Mouse (Mus musculus) neural tube, embryonic 14.5 days (tissue): ENCODE measurements around the gene Efl1. TPM values are rescaled to one million over a fixed set of nuclear protein-coding genes. Genes with fewer than 3 reads are reported as not detected.
"Not testable (repeated sequence)": the region's sequence is repeated elsewhere in the genome, so short reads cannot be mapped to it uniquely, and the experiment has no call there.

Source experiments
- ATAC-seq: fragments of 200-750 bp; cut with Nextera tagmentation; 2 replicates; pipeline ENCODE4 v1.8.0; 2017; ENCODE audit warnings: low read depth, mild to moderate bottlenecking, moderate TSS enrichment, moderate library complexity
- H3K27ac ChIP-seq: fragments of 300-500 bp; sonication (generic); 2 replicates; pipeline ENCODE4 v1.5.1; 2014; ENCODE audit warnings: low read depth, mild to moderate bottlenecking, control low read depth, low read length, moderate library complexity, mixed read lengths
- H3K27me3 ChIP-seq: fragments of 300-500 bp; sonication (generic); 2 replicates; pipeline ENCODE4 v1.6.1; 2014; ENCODE audit warnings: low read length; ENCODE audit not compliant: control insufficient read depth, insufficient read depth
- H3K36me3 ChIP-seq: fragments of 300-500 bp; sonication (generic); 2 replicates; pipeline ENCODE4 v1.6.1; 2014; ENCODE audit warnings: low read length, mixed read lengths; ENCODE audit not compliant: control insufficient read depth, insufficient read depth
- H3K4me1 ChIP-seq: fragments of 300-500 bp; sonication (generic); 2 replicates; pipeline ENCODE4 v1.6.1; 2014; ENCODE audit warnings: low read length; ENCODE audit not compliant: control insufficient read depth, insufficient read depth
- H3K4me2 ChIP-seq: fragments of 300-500 bp; sonication (generic); 2 replicates; pipeline ENCODE4 v1.6.1; 2014; ENCODE audit warnings: mild to moderate bottlenecking, low read depth, low read length, control low read depth
- H3K4me3 ChIP-seq: fragments of 300-500 bp; sonication (generic); 2 replicates; pipeline ENCODE4 v1.5.1; 2014; ENCODE audit warnings: low read depth, low read length, control low read depth, mixed read lengths
- H3K9ac ChIP-seq: fragments of 300-500 bp; sonication (generic); replicated peaks from 2 replicates; pipeline ENCODE4 v1.6.1; 2014; ENCODE audit warnings: low read depth, mild to moderate bottlenecking, control low read depth, low read length, mixed read lengths
- H3K9me3 ChIP-seq: fragments of 300-500 bp; sonication (generic); 2 replicates; pipeline ENCODE4 v1.6.1; 2016; ENCODE audit warnings: low read length; ENCODE audit not compliant: control insufficient read depth
- WGBS: fragments of 180-500 bp; shearing (Covaris S2); extraction: QIAGEN DNeasy Blood & Tissue Kit; methylation state at CpG from one replicate; pipeline ENCODE4 v1.1.7; 2014; 5-methylcytosine and 5-hydroxymethylcytosine counted together
- polyA plus RNA-seq: library from polyadenylated mRNA; unstranded; fragments of >200 nt; fragmentation: Nextera tagmentation; extraction: Ambion mirVana; gene quantifications from 2 replicates; pipeline ENCODE4 v1.2.1, GENCODE M21; 2014

Gene Efl1
- polyA plus RNA-seq, 1 experiment from 2014 or later, result 28.1 TPM

DNA sequence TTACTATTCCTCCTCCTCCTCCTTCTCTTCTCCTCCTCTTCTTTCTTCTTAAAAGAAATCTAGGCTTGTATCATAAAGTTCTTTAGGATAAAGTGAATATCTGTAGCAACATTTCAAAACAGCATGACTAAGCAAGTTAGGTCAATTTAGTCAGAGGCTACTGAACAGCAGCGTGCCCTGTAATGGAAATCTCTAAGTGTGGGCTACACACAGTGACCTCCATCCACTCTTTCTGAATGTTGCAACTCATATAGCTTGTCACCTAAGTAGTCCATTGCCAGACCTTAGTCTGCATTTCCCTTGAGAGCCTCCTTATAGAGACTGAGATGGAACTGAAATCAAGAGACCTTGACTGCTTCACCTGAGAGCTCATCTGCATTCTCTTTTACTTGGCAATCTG lies 116.5 kb downstream of the Efl1 start:
- H3K36me3 ChIP-seq, result peaks cover 2% of the 10 kb centered on the region; the same call in 1 of the 2 replicates

DNA sequence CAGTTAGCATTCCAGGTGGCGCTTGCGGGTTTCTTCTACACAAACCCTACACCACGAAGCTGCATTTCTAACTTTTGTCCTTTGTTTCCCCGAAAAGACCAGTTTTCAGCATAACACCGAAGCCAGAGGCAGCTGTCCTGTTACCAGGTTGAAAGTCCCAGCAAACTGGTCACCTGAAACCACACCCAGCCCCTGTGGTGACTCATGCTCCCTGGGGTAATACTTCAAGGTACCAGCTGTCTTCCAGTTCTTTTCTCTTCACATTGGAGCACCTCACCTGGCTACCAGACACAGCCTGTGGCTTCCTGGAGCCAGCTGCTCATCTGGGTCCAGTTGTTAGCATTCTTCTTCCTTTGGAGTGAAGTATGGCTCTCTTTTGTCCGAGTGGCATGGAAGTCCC lies 118.2 kb downstream of the Efl1 start:
- peaks cover 2% of the 10 kb centered on the region; the same call in 1 of the 2 replicates for H3K36me3 ChIP-seq
- H3K4me1 ChIP-seq, result peaks cover 13% of the 10 kb centered on the region; the same call in 1 of the 2 replicates
- no peak overlapping the region for H3K4me3 ChIP-seq
- ATAC-seq, result no peak
- H3K9me3 ChIP-seq, result no peaks in the 10 kb centered on the region
- H3K4me2 ChIP-seq, result no peak overlapping the region
- H3K27me3 ChIP-seq, result no peaks in the 10 kb centered on the region
- 88% methylated on average over 6 of the region's 6 CpGs for WGBS
- H3K9ac ChIP-seq, result no peak overlapping the region
- H3K27ac ChIP-seq, result no peak overlapping the region

More for the DNA sequence above, 116.5 kb downstream of the Efl1 start:
- H3K4me2 ChIP-seq, result no peak overlapping the region
- H3K27ac ChIP-seq, result no peak overlapping the region
- H3K9me3 ChIP-seq, result no peaks in the 10 kb centered on the region
- 84% methylated on average over 1 of the region's 1 CpGs for WGBS
- 0 out of 2 replicates have a peak, but pooled peaks cover 5% of the 10 kb centered on the region for H3K4me1 ChIP-seq
- ATAC-seq, result no peak
- no peaks in the 10 kb centered on the region for H3K27me3 ChIP-seq
- H3K9ac ChIP-seq, result no peak overlapping the region
- H3K4me3 ChIP-seq, result no peak overlapping the region

DNA sequence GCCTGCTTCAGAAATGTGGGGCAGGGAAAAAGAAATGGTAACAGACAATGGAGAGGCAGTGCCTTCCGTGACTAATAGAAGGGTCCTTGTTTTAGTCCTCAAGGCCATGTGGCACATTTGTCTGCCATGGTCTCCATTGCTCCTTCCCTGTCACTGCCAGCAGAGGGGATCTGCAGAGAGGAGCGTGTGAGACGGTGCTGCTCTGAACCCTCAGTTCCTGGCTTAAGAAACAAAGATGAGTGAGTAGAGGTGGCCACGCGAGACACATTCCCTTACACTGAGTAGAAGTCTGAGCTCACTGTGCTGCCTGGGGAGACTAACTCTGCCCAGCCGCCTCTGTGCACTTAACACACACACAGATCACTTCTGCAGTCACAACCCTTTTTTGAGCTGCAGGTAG lies 121.8 kb downstream of the Efl1 start:
- H3K27ac ChIP-seq, result no peak overlapping the region
- no peaks in the 10 kb centered on the region for H3K27me3 ChIP-seq
- no peaks in the 10 kb centered on the region for H3K9me3 ChIP-seq
- 37% methylated on average over 6 of the region's 6 CpGs for WGBS
- no peaks in the 10 kb centered on the region for H3K36me3 ChIP-seq
- no peak overlapping the region for H3K4me3 ChIP-seq
- peak; percentile 72; the same call in 1 of the 2 replicates for ATAC-seq
- peak overlapping the region; percentile 28; the same call in 1 of the 2 replicates for H3K9ac ChIP-seq
- H3K4me1 ChIP-seq, result peaks cover 19% of the 10 kb centered on the region; the same call in 1 of the 2 replicates
- no peak overlapping the region for H3K4me2 ChIP-seq

DNA sequence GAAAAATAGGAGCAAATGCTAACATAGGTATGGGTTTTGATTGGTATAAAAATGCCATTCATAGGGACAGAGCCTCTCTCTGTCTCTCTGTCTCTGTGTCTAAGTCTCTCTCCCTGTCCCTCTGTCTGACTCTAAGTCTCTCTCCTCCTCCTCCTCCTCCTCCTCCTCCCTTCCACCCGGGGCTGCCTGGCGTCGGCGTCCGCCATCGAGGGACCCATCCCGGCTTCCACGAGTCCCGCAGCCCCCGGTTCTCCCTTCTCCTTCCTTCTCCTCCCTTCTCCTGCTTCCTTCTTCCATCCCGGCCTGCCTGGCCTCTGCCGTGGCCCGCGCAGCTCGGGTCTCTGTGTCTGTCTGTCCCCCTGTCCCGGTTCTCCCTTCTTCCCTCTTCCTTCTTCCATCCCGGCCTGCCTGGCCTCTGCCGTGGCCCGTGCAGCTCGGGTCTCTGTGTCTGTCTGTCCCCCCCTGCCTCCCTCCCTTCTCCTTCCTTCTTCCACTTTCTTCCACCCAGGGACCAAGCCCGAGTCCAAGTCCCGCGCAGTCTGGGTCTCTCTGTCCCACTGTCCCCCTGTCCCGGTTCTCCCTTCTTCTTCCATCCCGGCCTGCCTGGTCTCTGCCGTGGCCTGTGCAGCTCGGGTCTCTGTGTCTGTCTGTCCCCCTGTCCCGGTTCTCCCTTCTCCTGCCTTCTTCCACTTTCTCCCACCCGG lies 122.7 kb downstream of the Efl1 start:
- 93% methylated on average over 22 of the region's 29 CpGs for WGBS

DNA sequence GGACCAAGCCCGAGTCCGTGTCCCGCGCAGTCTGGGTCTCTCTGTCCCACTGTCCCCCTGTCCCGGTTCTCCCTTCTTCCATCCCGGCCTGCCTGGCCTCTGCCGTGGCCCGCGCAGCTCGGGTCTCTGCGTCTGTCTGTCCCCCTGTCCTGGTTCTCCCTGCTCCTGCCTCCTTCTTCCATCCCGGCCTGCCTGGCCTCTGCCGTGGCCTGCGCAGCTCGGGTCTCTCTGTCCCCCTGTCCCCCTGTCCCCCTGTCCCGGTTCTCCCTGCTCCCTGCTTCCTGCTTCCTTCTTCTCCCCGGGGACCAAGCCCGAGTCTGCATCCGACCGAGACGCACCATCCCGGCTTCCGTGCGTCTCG lies 123.2 kb downstream of the Efl1 start:
- peaks cover 19% of the 10 kb centered on the region; the same call in 1 of the 2 replicates for H3K4me1 ChIP-seq
- H3K36me3 ChIP-seq, H3K4me3 ChIP-seq, H3K9me3 ChIP-seq, H3K27me3 ChIP-seq, H3K9ac ChIP-seq, H3K27ac ChIP-seq, H3K4me2 ChIP-seq, ATAC-seq: not testable (repeated sequence)
- WGBS, result 88% methylated on average over 25 of the region's 25 CpGs

More for the DNA sequence above, 122.7 kb downstream of the Efl1 start:
- not testable (repeated sequence) for H3K36me3 ChIP-seq, H3K4me2 ChIP-seq, H3K9ac ChIP-seq, H3K27me3 ChIP-seq, H3K4me3 ChIP-seq, H3K27ac ChIP-seq, ATAC-seq, H3K9me3 ChIP-seq
- H3K4me1 ChIP-seq, result peaks cover 19% of the 10 kb centered on the region; the same call in 1 of the 2 replicates

DNA sequence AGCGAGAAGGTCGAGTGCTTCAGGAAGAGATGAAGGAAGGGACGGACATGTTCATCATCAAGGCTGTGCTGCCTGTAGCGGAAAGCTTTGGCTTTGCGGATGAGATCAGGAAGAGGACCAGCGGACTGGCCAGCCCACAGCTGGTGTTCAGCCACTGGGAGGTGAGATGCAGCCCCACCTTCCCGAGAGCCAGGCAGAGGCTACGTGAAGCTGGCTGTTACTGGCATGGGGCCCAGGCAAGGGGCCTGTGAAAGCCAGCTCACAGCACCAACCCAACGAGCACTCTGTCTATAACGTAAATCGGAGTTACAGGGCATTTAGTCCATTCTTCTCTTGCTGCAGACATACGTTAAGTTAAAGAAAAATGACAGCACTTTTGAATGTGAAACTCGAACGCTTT lies 124.1 kb downstream of the Efl1 start:
- ATAC-seq, result peak; percentile 64; the same call in 1 of the 2 replicates
- no peak overlapping the region for H3K27ac ChIP-seq

DNA sequence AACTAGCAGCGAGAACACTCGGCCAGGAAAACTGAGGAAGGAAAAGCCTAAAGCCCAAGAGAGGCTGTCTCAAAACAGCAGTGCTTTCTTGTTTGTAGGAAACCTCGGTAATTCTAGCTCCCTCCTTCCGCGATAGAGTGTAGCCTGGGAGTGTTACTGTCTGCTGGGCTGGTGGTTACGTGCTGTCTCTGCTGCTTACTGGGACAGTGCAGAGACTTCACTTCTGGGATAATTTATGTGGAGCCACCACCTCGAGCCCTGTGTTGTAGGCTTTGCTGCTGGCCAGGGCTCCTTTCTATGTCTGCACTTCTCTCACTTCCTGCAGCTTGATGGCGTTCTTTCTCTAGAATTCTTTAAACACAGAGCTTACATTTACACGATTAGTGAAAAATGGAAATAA lies 124.7 kb downstream of the Efl1 start:
- H3K9ac ChIP-seq, result no peak overlapping the region
- H3K4me3 ChIP-seq, result no peak overlapping the region
- no peaks in the 10 kb centered on the region for H3K9me3 ChIP-seq
- H3K27ac ChIP-seq, result peak overlapping the region; percentile 29; the same call in 1 of the 2 replicates
- ATAC-seq, result no peak
- H3K4me2 ChIP-seq, result no peak overlapping the region
- 53% methylated on average over 9 of the region's 9 CpGs for WGBS
- no peaks in the 10 kb centered on the region for H3K27me3 ChIP-seq
- peaks cover 19% of the 10 kb centered on the region; the same call in 1 of the 2 replicates for H3K4me1 ChIP-seq
- no peaks in the 10 kb centered on the region for H3K36me3 ChIP-seq

More for the DNA sequence above, 124.1 kb downstream of the Efl1 start:
- Histone ChIP-seq H3K4me1 (peaks cover 19% of the 10 kb centered on the region; the same call in 1 of the 2 replicates), H3K9me3 (no peaks in the 10 kb centered on the region), H3K27me3 (no peaks in the 10 kb centered on the region), H3K4me2 (no peak overlapping the region), H3K4me3 (no peak overlapping the region), H3K36me3 (no peaks in the 10 kb centered on the region), H3K9ac (no peak overlapping the region)
- 53% methylated on average over 14 of the region's 14 CpGs for WGBS

DNA sequence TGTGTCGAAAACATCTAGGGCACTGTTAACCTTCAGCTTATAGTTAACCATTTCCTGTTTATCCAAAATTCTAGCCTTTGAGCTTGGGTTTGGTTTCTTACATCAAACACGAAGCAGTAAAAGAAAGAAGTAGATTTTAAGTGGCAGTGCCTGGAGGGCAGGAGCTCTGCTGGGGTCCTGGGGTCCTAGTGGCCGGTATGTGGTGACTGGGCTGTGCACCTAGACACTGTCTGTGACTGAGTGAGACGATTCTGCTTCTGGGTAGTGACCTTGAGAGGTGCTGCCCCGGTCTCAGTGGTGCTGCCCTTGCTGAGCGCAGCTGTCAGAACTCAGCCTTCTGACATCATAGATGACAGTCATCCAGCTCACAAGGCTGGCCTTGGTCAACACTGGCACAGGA lies 125.5 kb downstream of the Efl1 start:
- H3K9ac ChIP-seq, result no peak overlapping the region
- H3K27ac ChIP-seq, result no peak overlapping the region
- no peaks in the 10 kb centered on the region for H3K27me3 ChIP-seq
- H3K4me3 ChIP-seq, result no peak overlapping the region
- no peaks in the 10 kb centered on the region for H3K9me3 ChIP-seq
- H3K36me3 ChIP-seq, result no peaks in the 10 kb centered on the region
- WGBS, result 83% methylated on average over 6 of the region's 6 CpGs
- peaks cover 15% of the 10 kb centered on the region; the same call in 1 of the 2 replicates for H3K4me1 ChIP-seq
- no peak for ATAC-seq
- no peak overlapping the region for H3K4me2 ChIP-seq

DNA sequence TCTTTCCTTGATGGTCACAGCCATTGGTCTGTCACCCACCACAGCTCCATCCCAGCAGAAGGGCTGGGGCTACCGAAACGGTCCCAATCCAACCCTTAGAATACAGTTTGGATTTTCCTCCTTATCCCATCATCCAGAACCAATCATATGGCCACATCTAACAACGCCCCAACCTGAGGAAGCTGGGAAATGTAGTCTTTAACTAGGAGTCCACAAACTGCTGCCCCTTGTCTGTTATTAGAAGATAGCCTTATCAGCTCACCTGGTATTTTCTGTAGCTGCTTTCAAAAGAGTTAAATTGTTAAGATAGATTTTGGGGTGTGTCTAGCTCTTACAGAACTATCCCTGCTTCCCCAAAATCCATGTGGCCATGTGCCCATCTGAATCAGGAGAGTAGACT lies 126.7 kb downstream of the Efl1 start:
- Histone ChIP-seq H3K36me3 (no peaks in the 10 kb centered on the region), H3K9me3 (no peaks in the 10 kb centered on the region), H3K9ac (no peak overlapping the region), H3K4me1 (peaks cover 12% of the 10 kb centered on the region; the same call in 1 of the 2 replicates), H3K4me2 (no peak overlapping the region), H3K27ac (no peak overlapping the region), H3K27me3 (no peaks in the 10 kb centered on the region), H3K4me3 (no peak overlapping the region)
- WGBS, result 92% methylated on average over 3 of the region's 3 CpGs
- no peak for ATAC-seq
